Mouse (Mus musculus) midbrain, postnatal 0 days (tissue): ENCODE measurements around the gene Itgb7. TPM values are rescaled to one million over a fixed set of nuclear protein-coding genes. Genes with fewer than 3 reads are reported as not detected.

Experiments
- ATAC-seq: fragments of 200-750 bp; cut with Nextera tagmentation; 2 replicates; pipeline ENCODE4 v1.8.0; 2017; ENCODE audit warnings: moderate number of reproducible peaks, mild to moderate bottlenecking, moderate TSS enrichment, moderate library complexity; ENCODE audit not compliant: low FRiP score
- DNase-seq: peaks from one replicate; pipeline ENCODE4 v3.0.0-alpha.2; 2015; ENCODE audit warnings: low spot score
- H3K27ac ChIP-seq: fragments of 300-500 bp; sonication (generic); 2 replicates; pipeline ENCODE4 v1.5.1; 2014; ENCODE audit warnings: low read depth, mild to moderate bottlenecking, low read length, mixed read lengths
- H3K27me3 ChIP-seq: fragments of 300-500 bp; sonication (generic); 2 replicates; pipeline ENCODE4 v1.6.1; 2014; ENCODE audit warnings: low read length, control low read depth, mixed read lengths; ENCODE audit not compliant: insufficient read depth
- H3K36me3 ChIP-seq: fragments of 300-500 bp; sonication (generic); 2 replicates; pipeline ENCODE4 v1.6.1; 2014; ENCODE audit warnings: low read length, control low read depth, mixed read lengths; ENCODE audit not compliant: insufficient read depth
- H3K4me1 ChIP-seq: fragments of 300-500 bp; sonication (generic); 2 replicates; pipeline ENCODE4 v1.6.1; 2014; ENCODE audit warnings: mild to moderate bottlenecking, control low read depth, antibody characterized with exemption, low read length, mixed read lengths; ENCODE audit not compliant: insufficient read depth
- H3K4me2 ChIP-seq: fragments of 300-500 bp; sonication (generic); 2 replicates; pipeline ENCODE4 v1.6.1; 2014; ENCODE audit warnings: low read depth, mild to moderate bottlenecking, low read length, mixed read lengths; ENCODE audit not compliant: poor library complexity, severe bottlenecking
- H3K4me3 ChIP-seq: fragments of 300-500 bp; sonication (generic); 2 replicates; pipeline ENCODE4 v1.5.1; 2014; ENCODE audit warnings: low read depth, mild to moderate bottlenecking, low read length, moderate library complexity
- H3K9ac ChIP-seq: fragments of 300-500 bp; sonication (generic); replicated peaks from 2 replicates; pipeline ENCODE4 v1.6.1; 2014; ENCODE audit warnings: mild to moderate bottlenecking, low read length, moderate library complexity, mixed read lengths; ENCODE audit not compliant: poor library complexity, severe bottlenecking
- H3K9me3 ChIP-seq: fragments of 300-500 bp; sonication (generic); 2 replicates; pipeline ENCODE4 v1.6.1; 2016; ENCODE audit warnings: low read length, control low read depth
- CTCF ChIP-seq: IDR thresholded peaks from 2 replicates; pipeline ENCODE4 v1.5.1; 2016; ENCODE audit warnings: antibody characterized with exemption, mild to moderate bottlenecking
- WGBS: fragments of 180-500 bp; shearing (Covaris S2); extraction: QIAGEN DNeasy Blood & Tissue Kit; methylation state at CpG from one replicate; pipeline ENCODE4 v1.1.7; 2014; 5-methylcytosine and 5-hydroxymethylcytosine counted together
- polyA plus RNA-seq: library from polyadenylated mRNA; unstranded; fragments of >200 nt; fragmentation: Nextera tagmentation; extraction: Ambion mirVana; gene quantifications from 2 replicates; pipeline ENCODE4 v1.2.1, GENCODE M21; 2015
- total RNA-seq: library from RNA; depleted of rRNA; stranded (reverse); fragments of >200 nt; gene quantifications from 2 replicates; pipeline ENCODE4 v1.2.3, GENCODE M21; 2014

Gene Itgb7
- total and polyA plus RNA-seq, 2 experiments from 2014 or later = 0.88 to 1.2 TPM

- H3K4me3 ChIP-seq = no peak overlapping the region
- H3K4me1 ChIP-seq = no peaks in the 10 kb centered on the region
- no peak for TF ChIP-seq CTCF
- ATAC-seq (no peak), DNase-seq (no peak)
- peaks cover 4% of the 10 kb centered on the region for H3K36me3 ChIP-seq
- H3K27ac ChIP-seq = no peak overlapping the region
- no peaks in the 10 kb centered on the region for H3K9me3 ChIP-seq
- WGBS = 82% methylated on average over 9 of the region's 9 CpGs
- no peak overlapping the region for H3K9ac ChIP-seq
- no peak overlapping the region for H3K4me2 ChIP-seq
- no peaks in the 10 kb centered on the region for H3K27me3 ChIP-seq
These were observed 52.6 kb downstream of the Itgb7 start for GRCm38 (mm10) chr15:102179106-102179505.

GRCm38 (mm10) chr15:102178279-102178678, 53.5 kb downstream of the Itgb7 start:
- no peaks in the 10 kb centered on the region for H3K27me3 ChIP-seq
- H3K4me3 ChIP-seq = no peak overlapping the region
- H3K4me1 ChIP-seq = no peaks in the 10 kb centered on the region
- 27% methylated on average over 6 of the region's 6 CpGs for WGBS
- H3K4me2 ChIP-seq = no peak overlapping the region
- H3K27ac ChIP-seq = no peak overlapping the region
- H3K9me3 ChIP-seq = no peaks in the 10 kb centered on the region
- H3K9ac ChIP-seq = no peak overlapping the region
- H3K36me3 ChIP-seq = peaks cover 4% of the 10 kb centered on the region; the same call in 1 of the 2 replicates
- peak; percentile 94 for TF ChIP-seq CTCF
- DNase-seq (peak; percentile 63), ATAC-seq (no peak)

GRCm38 (mm10) chr15:102177417-102177816, 54.3 kb downstream of the Itgb7 start:
- H3K27ac ChIP-seq = no peak overlapping the region
- H3K9ac ChIP-seq = no peak overlapping the region
- H3K4me3 ChIP-seq = no peak overlapping the region
- DNase-seq (no peak), ATAC-seq (no peak)
- whole genome bisulfite sequencing = 88% methylated on average over 8 of the region's 8 CpGs
- TF ChIP-seq CTCF = no peak
- no peak overlapping the region for H3K4me2 ChIP-seq
- H3K36me3 ChIP-seq = peaks cover 4% of the 10 kb centered on the region; the same call in 1 of the 2 replicates
- H3K4me1 ChIP-seq = no peaks in the 10 kb centered on the region
- H3K27me3 ChIP-seq = no peaks in the 10 kb centered on the region
- H3K9me3 ChIP-seq = no peaks in the 10 kb centered on the region

- 88% methylated on average over 7 of the region's 7 CpGs for WGBS
- TF ChIP-seq CTCF = no peak
- no peak for ATAC-seq
These were observed 55.0 kb downstream of the Itgb7 start for GRCm38 (mm10) chr15:102176571-102177316.

GRCm38 (mm10) chr15:102175736-102176319, 55.9 kb downstream of the Itgb7 start:
- ATAC-seq (no peak), DNase-seq (no peak)
- Histone ChIP-seq H3K4me2 (no peak overlapping the region), H3K9ac (no peak overlapping the region), H3K4me1 (no peaks in the 10 kb centered on the region), H3K27me3 (no peaks in the 10 kb centered on the region), H3K4me3 (no peak overlapping the region), H3K9me3 (no peaks in the 10 kb centered on the region), H3K36me3 (peaks cover 4% of the 10 kb centered on the region; the same call in 1 of the 2 replicates), H3K27ac (no peak overlapping the region)
- WGBS = 87% methylated on average over 16 of the region's 16 CpGs
- TF ChIP-seq CTCF = no peak

More at GRCm38 (mm10) chr15:102176571-102177316, 55.0 kb downstream of the Itgb7 start:
- no peak for DNase-seq
- no peaks in the 10 kb centered on the region for H3K9me3 ChIP-seq
- H3K27me3 ChIP-seq = no peaks in the 10 kb centered on the region
- no peak overlapping the region for H3K27ac ChIP-seq
- H3K9ac ChIP-seq = no peak overlapping the region
- no peak overlapping the region for H3K4me3 ChIP-seq
- no peak overlapping the region for H3K4me2 ChIP-seq
- peaks cover 4% of the 10 kb centered on the region; the same call in 1 of the 2 replicates for H3K36me3 ChIP-seq
- H3K4me1 ChIP-seq = no peaks in the 10 kb centered on the region

GRCm38 (mm10) chr15:102173581-102173980, 58.2 kb downstream of the Itgb7 start:
- WGBS = 94% methylated on average over 3 of the region's 3 CpGs
- Histone ChIP-seq H3K9me3 (no peaks in the 10 kb centered on the region), H3K27ac (no peak overlapping the region), H3K4me1 (no peaks in the 10 kb centered on the region), H3K36me3 (no peaks in the 10 kb centered on the region), H3K27me3 (no peaks in the 10 kb centered on the region), H3K4me2 (no peak overlapping the region), H3K4me3 (no peak overlapping the region), H3K9ac (no peak overlapping the region)
- TF ChIP-seq CTCF = no peak
- ATAC-seq (no peak), DNase-seq (no peak)
